Mouse (Mus musculus) testis, adult 2 months (tissue): ENCODE measurements around the gene AC134908.4. TPM values are rescaled to one million over a fixed set of nuclear protein-coding genes. Genes with fewer than 3 reads are reported as not detected.

Experiments used
- H3K27ac ChIP-seq: fragments of 200-500 bp; 2 replicates; pipeline ENCODE4 v1.5.1; 2012; ENCODE audit warnings: low read depth, low read length; ENCODE audit not compliant: control insufficient read depth, insufficient read depth
- H3K27me3 ChIP-seq: fragments of 200-500 bp; 2 replicates; pipeline ENCODE4 v1.6.1; 2012; ENCODE audit warnings: mild to moderate bottlenecking, low read length, moderate library complexity; ENCODE audit not compliant: control insufficient read depth, insufficient read depth
- H3K36me3 ChIP-seq: fragments of 200-500 bp; 2 replicates; pipeline ENCODE4 v1.6.1; 2012; ENCODE audit warnings: mild to moderate bottlenecking, low read length; ENCODE audit not compliant: control insufficient read depth, insufficient read depth
- H3K4me1 ChIP-seq: fragments of 200-500 bp; 2 replicates; pipeline ENCODE4 v1.6.1; 2012; ENCODE audit warnings: low read length; ENCODE audit not compliant: control insufficient read depth, insufficient read depth
- H3K4me3 ChIP-seq: fragments of 200-500 bp; 2 replicates; pipeline ENCODE4 v1.5.1; 2012; ENCODE audit warnings: low read depth, mild to moderate bottlenecking, low read length, moderate library complexity, mixed read lengths; ENCODE audit not compliant: control insufficient read depth
- CTCF ChIP-seq: fragments of 200-500 bp; IDR thresholded peaks from 2 replicates; pipeline ENCODE4 v1.5.1; 2012; ENCODE audit warnings: low read depth, mild to moderate bottlenecking, inconsistent platforms, low read length, moderate library complexity; ENCODE audit not compliant: control insufficient read depth, insufficient read depth, insufficient replicate concordance
- POLR2A ChIP-seq: fragments of 200-500 bp; IDR thresholded peaks from 2 replicates; pipeline ENCODE4 v1.6.1; 2012; ENCODE audit warnings: low read depth, mild to moderate bottlenecking, inconsistent platforms, low read length, moderate library complexity; ENCODE audit not compliant: control insufficient read depth
- polyA plus RNA-seq: library from polyadenylated mRNA; depleted of rRNA; stranded (reverse); fragments of >200 nt; gene quantifications from 2 replicates; pipeline ENCODE4 v1.2.3, GENCODE M21; 2012

AC134908.4 gene
- polyA plus RNA-seq, 1 experiment: not detected

DNA sequence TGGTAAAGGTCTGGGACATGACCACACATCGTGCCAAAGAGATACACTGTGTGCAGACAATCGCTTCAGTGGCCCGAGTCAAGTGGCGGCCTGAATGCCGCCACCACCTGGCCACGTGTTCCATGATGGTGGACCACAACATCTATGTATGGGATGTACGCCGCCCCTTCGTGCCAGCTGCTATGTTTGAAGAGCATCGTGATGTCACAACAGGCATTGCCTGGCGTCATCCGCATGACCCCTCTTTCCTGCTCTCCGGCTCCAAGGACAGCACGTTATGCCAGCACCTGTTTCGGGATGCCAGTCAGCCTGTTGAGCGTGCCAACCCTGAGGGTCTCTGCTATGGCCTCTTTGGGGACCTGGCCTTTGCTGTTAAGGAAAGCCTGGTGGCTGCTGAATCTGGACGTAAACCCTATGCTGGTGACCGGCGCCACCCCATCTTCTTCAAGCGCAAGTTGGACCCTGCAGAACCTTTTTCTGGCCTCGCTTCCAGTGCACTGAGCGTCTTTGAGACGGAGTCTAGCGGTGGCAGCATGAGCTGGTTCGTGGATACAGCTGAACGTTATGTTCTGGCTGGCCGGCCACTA is 30.6 kb upstream of the AC134908.4 start:
- Histone ChIP-seq H3K4me3 (no peak overlapping the region), H3K4me1 (peaks cover 25% of the 10 kb centered on the region), H3K36me3 (no peaks in the 10 kb centered on the region; the same call in 1 of the 2 replicates), H3K27me3 (no peaks in the 10 kb centered on the region), H3K27ac (no peak overlapping the region)
- TF ChIP-seq CTCF (no peak), POLR2A (no peak)

DNA sequence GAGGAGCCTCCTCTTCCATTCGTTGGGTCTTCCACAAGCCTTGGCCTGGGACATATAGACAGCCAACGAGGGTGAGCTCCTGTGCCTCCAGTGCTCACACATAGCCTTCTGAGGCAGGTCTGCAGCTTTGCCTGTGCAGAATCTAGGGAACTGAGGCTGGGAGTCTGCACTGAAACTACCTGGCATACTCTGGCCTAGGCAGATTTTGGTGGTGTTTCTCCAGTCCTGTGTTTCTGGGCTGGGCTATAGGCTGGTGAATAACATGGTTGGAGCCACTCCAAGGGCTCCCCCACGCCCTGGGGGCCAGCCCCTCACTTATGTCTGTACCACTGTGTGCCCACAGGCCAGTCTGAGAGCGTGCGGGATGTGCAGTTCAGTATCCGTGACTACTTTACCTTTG is 29.9 kb upstream of the AC134908.4 start:
- Histone ChIP-seq H3K27me3 (no peaks in the 10 kb centered on the region), H3K36me3 (no peaks in the 10 kb centered on the region; the same call in 1 of the 2 replicates), H3K4me1 (peaks cover 25% of the 10 kb centered on the region), H3K4me3 (no peak overlapping the region), H3K27ac (no peak overlapping the region)
- no peak for TF ChIP-seq POLR2A
- no peak for TF ChIP-seq CTCF

DNA sequence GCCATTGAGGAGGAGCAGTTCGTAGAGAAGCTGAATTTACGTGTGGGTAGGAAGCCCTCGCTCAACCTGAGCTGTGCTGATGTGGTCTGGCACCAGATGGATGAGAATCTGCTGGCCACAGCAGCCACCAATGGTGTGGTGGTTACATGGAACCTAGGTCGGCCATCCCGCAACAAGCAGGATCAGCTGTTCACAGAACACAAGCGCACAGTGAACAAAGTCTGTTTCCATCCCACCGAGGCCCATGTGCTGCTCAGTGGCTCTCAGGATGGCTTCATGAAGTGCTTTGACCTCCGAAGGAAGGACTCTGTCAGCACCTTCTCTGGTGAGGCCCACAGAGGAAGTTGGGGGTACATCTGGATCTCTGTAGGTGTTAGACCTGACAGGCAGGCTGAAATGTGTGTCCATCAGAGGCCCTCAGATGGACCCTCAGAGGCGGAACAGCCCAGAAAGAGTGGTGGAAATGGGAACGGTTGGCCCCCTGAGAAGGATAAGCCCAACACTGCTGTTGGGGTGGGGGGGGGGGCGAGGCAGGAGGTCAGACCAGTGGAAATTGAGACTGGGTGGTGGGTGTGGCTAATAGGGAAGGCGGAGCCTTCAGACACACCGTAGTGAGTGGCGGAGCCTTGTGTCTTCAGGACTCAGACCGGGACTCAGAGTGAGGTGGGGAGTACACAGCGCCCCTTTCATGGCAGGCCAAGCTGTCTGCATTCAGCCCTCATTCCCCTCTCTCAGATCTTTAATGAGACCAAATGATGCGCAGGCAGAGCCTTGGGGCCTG is 29.1 kb upstream of the AC134908.4 start:
- peaks cover 28% of the 10 kb centered on the region for H3K4me1 ChIP-seq
- no peak overlapping the region for H3K27ac ChIP-seq
- peak overlapping the region; percentile 87 for H3K4me3 ChIP-seq
- no peak for TF ChIP-seq POLR2A
- no peak for TF ChIP-seq CTCF
- no peaks in the 10 kb centered on the region; the same call in 1 of the 2 replicates for H3K36me3 ChIP-seq
- H3K27me3 ChIP-seq: no peaks in the 10 kb centered on the region

DNA sequence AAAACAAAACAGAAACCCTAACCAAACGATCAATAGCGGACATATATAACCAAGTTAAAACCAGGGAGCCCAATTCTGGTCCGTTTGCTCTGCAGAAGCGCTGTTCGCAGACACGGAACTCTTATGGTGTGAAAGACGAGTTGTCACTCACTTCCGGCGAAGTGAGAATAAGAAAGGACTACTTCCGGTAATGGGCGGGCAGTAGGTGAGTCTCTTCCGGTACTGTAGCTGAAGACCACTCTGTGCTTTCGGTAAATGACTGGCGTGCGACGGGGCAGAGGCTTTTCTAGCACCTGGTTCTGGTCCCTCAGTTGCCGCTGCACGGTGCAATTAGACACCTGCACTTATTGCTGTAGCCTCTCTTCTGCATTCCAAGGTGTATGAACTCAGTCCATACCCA is 28.0 kb upstream of the AC134908.4 start, which contains the start of gene Wdr24:
Gene Wdr24 (plus strand): TSS at position 176 of the 400 bp plus-strand sequence.
- Histone ChIP-seq H3K36me3 (no peaks in the 10 kb centered on the region; the same call in 1 of the 2 replicates), H3K4me3 (peak within 1 kb of the TSS; percentile 87), H3K27ac (peak within 1 kb of the TSS; percentile 37), H3K27me3 (no peaks in the 10 kb centered on the region), H3K4me1 (peaks cover 26% of the 10 kb centered on the region)
- TF ChIP-seq CTCF: no peak
- peak; percentile 59 for TF ChIP-seq POLR2A

DNA sequence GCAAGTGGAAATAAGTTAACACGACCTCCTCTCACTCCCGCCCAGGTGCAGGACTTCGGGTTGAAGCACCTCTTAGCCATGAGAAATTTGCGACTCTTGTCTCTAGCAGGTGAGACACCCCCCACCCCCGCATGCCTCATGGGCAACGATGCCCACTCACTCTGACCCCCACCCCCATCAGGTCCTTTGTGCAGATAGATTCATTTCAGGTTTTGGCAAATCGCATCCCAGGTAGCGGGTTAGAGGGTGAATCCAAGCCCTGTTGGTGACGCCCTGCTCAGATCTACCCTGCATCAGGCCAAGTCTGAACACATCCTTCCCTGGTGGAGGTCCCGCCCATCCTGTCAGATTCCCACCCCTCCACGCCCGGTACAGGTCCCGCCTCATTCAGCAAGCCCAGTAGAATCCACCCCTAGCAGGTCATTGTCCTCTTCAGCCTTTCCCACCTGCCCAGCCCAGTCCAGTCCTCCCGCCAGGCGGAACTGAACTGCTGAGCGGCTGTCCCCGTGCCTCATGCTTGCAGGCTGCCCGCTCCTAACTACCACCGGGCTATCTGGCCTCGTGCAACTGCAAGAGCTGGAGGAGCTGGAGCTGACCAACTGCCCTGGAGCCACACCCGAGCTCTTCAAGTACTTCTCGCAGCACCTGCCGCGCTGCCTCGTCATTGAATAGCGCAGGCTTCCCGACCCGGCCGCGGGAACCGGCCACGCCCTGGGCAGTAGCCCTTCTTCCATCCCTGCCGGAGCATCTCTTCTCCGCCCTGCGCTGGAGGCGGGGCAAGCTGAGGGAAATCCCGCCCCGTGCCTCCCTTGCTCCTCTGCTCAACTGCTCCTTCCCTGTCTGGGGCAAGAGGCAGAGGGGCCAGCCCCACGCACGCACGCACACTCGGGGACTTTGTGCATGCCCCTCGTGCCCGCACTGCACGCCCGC is 23.7 kb upstream of the AC134908.4 start:
- Histone ChIP-seq H3K4me1 (peaks cover 20% of the 10 kb centered on the region), H3K36me3 (no peaks in the 10 kb centered on the region), H3K4me3 (peak overlapping the region; percentile 36), H3K27ac (no peak overlapping the region), H3K27me3 (no peaks in the 10 kb centered on the region)
- no peak for TF ChIP-seq CTCF
- no peak for TF ChIP-seq POLR2A

DNA sequence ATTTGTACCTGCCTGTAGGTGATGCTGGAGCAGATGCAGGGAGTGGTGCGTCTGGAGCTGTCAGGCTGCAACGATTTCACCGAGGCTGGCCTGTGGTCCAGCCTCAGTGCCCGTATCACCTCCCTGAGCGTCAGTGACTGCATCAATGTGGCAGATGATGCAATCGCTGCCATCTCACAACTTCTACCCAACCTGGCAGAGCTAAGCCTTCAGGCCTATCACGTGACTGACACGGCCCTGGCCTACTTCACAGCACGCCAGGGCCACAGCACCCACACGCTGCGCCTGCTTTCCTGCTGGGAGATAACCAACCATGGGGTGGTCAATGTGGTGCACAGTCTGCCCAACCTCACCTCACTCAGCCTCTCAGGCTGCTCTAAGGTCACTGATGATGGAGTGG is 22.2 kb upstream of the AC134908.4 start:
- Histone ChIP-seq H3K27me3 (no peaks in the 10 kb centered on the region), H3K27ac (no peak overlapping the region)
- TF ChIP-seq CTCF: no peak
- TF ChIP-seq POLR2A: no peak

DNA sequence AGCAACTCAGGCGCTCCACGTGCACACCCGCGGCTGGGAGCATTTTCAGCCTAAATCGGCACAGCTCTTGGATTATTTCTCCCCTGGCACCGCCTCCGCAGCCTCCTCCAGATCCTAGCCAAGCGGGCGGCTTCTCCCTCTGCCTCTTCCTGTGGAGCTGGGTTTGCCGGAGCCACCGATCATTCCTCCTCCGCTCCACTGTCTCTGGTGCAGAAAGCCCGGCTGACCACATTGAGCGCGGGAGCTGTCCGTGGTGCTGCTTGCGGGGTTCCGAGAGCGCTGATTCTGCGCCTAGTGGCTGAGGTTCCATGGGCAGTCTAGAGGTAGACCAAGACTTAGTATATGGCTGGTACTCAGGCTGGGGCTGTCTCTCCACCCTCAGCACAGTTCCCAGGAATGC is 18.0 kb upstream of the AC134908.4 start:
- H3K4me1 ChIP-seq: peaks cover 16% of the 10 kb centered on the region
- no peak overlapping the region for H3K4me3 ChIP-seq
- no peak overlapping the region for H3K27ac ChIP-seq
- TF ChIP-seq CTCF: peak; percentile 56; the same call in 1 of the 2 replicates
- TF ChIP-seq POLR2A: no peak
- no peaks in the 10 kb centered on the region for H3K36me3 ChIP-seq
- no peaks in the 10 kb centered on the region for H3K27me3 ChIP-seq

More for the DNA sequence above, 22.2 kb upstream of the AC134908.4 start:
- Histone ChIP-seq H3K4me3 (no peak overlapping the region), H3K36me3 (no peaks in the 10 kb centered on the region), H3K4me1 (peaks cover 15% of the 10 kb centered on the region)
